Mouse (Mus musculus) spleen, postnatal 0 days (tissue): ENCODE measurements around the gene Vmn1r204. TPM values are rescaled to one million over a fixed set of nuclear protein-coding genes. Genes with fewer than 3 reads are reported as not detected.

Experiments
- polyA plus RNA-seq: library from polyadenylated mRNA; unstranded; fragments of >200 nt; fragmentation: Nextera tagmentation; extraction: Ambion mirVana; gene quantifications from 2 replicates; pipeline ENCODE4 v1.2.1, GENCODE M21; 2015

Gene Vmn1r204
- not detected in 2 replicates for polyA plus RNA-seq

DNA sequence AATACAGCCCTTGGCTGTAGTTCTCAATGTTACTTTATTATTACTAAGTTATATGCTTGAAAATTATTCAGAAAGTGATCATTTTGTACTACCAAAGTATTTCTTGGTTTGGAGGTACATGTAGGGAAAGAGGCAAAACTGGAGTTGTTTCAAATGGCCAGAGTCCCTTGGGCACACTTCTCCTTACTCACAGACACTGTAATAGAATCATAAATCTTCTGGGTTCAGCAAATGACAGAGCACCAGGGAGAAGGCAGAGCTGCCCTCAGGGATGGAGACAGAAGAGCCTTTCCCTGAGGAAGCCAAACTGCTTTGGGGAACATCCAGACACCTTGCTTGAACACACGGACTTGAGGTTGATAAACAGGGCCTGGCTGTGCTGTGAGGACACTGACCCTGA lies at the start of gene Vmn1r204:
TSS of gene Vmn1r204 (plus strand) at position 301 of the 400 bp plus-strand sequence.

DNA sequence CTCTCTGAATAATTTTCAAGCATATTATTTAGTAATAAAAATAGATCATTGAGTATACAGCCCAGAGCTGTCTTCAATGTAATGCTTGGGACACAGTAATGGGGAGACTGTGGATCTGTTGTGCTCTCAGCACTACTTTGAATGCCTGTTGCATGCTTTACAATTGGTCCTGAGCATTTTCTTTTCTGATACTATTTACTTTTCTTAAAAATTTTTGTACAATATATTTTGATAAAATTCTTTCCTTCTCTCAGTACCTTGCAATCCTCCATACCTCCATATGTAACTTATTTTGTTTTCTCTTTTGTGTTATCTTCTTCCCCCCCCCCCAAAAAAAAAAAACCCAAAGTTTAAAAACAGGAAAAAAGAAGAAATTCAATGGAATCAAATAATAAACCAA lies 47.7 kb upstream of the Vmn1r204 start, which contains the start of gene Vmn1r202:
TSS of gene Vmn1r202 (minus strand) at position 101 of the 400 bp plus-strand sequence.

DNA sequence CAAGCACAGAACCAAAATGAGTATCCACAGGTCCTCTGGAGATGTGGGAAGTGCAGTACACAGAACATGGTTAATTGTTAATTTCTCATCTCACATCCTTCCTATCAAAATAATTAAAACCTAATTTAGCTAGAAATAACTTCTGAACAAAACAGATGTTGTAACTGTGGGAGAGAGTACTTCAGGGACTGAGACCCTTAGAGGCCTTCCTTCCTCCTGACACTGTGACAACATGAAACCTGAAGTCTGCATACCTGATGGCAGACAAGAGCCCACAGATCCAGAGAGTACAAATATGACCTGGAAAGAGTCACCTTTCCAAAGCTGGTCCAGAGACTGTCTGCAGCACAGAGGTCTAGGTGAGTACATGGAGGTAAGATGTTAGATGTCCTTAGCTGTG lies 35.2 kb upstream of the Vmn1r204 start, which contains the start of gene Vmn1r203:
TSS of gene Vmn1r203 (plus strand) at position 301 of the 400 bp plus-strand sequence.

DNA sequence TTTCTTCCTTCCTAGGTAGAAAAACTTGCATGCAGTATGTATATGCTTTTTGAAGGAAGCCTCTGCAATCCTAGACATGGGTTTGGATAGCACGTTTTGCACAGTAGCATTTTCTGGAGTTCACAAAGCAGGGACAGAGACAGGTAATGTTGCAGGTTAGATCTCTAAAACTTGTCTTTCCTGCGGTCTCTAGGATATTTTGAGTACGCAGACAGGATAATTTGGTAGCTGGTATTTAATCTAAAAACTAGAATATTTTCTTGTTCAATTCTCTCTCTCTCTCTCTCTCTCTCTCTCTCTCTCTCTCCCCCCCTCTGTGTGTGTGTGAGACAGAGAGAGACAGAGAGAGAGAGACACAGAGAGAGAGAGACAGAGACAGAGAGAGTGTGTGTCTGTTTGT lies 39.9 kb downstream of the Vmn1r204 start, which contains the start of gene Vmn1r205:
TSS of gene Vmn1r205 (minus strand) at position 101 of the 400 bp plus-strand sequence.

Other genes starting within 250 kb of the Vmn1r204 start
- gene Vmn1r197, start 228.6 kb upstream of the Vmn1r204 start, polyA plus RNA-seq: not detected in 2 replicates
- gene Vmn1r198, start 202.8 kb upstream of the Vmn1r204 start, polyA plus RNA-seq: not detected in 2 replicates
- gene Vmn1r199, start 173.4 kb upstream of the Vmn1r204 start, polyA plus RNA-seq: not detected in 2 replicates
- not detected in 2 replicates for gene Vmn1r200, start 162.8 kb upstream of the Vmn1r204 start, polyA plus RNA-seq
- not detected in 2 replicates for gene Vmn1r201, start 81.3 kb upstream of the Vmn1r204 start, polyA plus RNA-seq
- not detected in 2 replicates for gene Vmn1r202, start 47.8 kb upstream of the Vmn1r204 start, polyA plus RNA-seq
- not detected in 2 replicates for gene Vmn1r203, start 35.1 kb upstream of the Vmn1r204 start, polyA plus RNA-seq
- gene Vmn1r205, start 39.8 kb downstream of the Vmn1r204 start, polyA plus RNA-seq: not detected in 2 replicates
- not detected in 2 replicates for gene Vmn1r206, start 71.1 kb downstream of the Vmn1r204 start, polyA plus RNA-seq
- gene Vmn1r207-ps, start 176.4 kb downstream of the Vmn1r204 start, polyA plus RNA-seq: not detected in 2 replicates
- not detected in 2 replicates for gene Vmn1r208, start 224.2 kb downstream of the Vmn1r204 start, polyA plus RNA-seq